15 mouse cellular contexts compared by ENCODE assay signal in the genomic region with DNA sequence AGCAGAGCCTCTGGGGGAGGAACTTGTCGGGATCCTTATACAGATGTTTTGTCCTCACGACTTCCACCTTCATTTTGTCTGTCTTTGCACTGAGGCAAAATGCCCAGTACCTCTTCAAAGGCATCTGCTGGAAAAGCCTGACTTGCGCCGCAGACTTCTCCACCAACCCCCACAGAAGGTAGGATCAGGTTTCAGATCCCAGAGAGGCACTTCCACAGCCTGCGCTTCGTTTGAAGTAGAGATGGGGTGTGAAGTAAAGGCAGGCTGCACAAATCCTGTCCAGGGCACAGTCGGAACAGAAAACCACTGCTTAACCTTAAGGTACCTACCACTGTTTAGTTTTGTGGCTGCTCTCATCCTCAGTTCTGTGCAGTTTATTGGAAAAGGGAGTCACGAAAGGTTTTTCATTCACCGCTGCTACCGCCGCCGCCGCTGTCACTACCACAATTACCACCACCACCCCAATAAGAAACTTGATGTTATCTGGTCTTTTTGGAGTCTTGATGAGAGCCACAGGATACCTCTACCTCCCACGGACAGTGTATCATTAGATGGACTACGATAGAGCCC. TPM values are rescaled to one million over a fixed set of nuclear protein-coding genes. Genes with fewer than 3 reads are reported as not detected.
DNase-seq lines count a peak whose midpoint lies in the region; ATAC-seq lines count a peak whose summit lies in the region.
"Had no signal": no experiment of that assay in that cellular context is flagged by ENCODE, and none has a peak within 500 bp of the region (broad histone marks: within the 10 kb centered on the region; RNA-seq: fewer than 3 reads in every experiment).

No protein-coding gene starts in this region.

- H3K27ac ChIP-seq in hindbrain, embryonic 10.5 days: no peak overlapping the region
- no peak overlapping the region for H3K27ac ChIP-seq in hindbrain, embryonic 14.5 days
- H3K27ac ChIP-seq in embryonic facial prominence, embryonic 11.5 days (replicated peaks; ENCODE audit: low read depth, low read length): no peak overlapping the region

- DNase-seq in hindbrain, embryonic 10.5 days (ENCODE audit: low spot score): peak; percentile 63
- no peak for DNase-seq in hindbrain, embryonic 14.5 days (ENCODE audit: low spot score)
- DNase-seq in ES-CJ7 (ENCODE audit: low read depth, low spot score): peak; percentile 62
- DNase-seq in embryonic facial prominence, embryonic 11.5 days (ENCODE audit: low spot score): peak; percentile 69
- DNase-seq in kidney, postnatal 14 days: peak; percentile 42
- no peak for DNase-seq in cerebellum, adult 9-10 months
- no peak for DNase-seq in ovary, postnatal 10 days (ENCODE audit: low spot score)
- no peak for DNase-seq in cerebellum, adult 8-10 months
- DNase-seq: adrenal gland, postnatal 36 days; cerebellum, adult 11-12 months; gastrocnemius, postnatal 14 days; heart, postnatal 36 days; thymus, postnatal 4 days had no signal

- no peaks in the 10 kb centered on the region for H3K36me3 ChIP-seq in hindbrain, embryonic 10.5 days
- no peaks in the 10 kb centered on the region for H3K36me3 ChIP-seq in hindbrain, embryonic 14.5 days (replicated peaks; ENCODE audit: control insufficient read depth, insufficient read depth)
- H3K36me3 ChIP-seq in embryonic facial prominence, embryonic 11.5 days (replicated peaks; ENCODE audit: control insufficient read depth, insufficient read depth, low read depth, low read length): no peaks in the 10 kb centered on the region

- peaks cover 100% of the 10 kb centered on the region for H3K27me3 ChIP-seq in hindbrain, embryonic 10.5 days (ENCODE audit: insufficient read depth, poor library complexity, severe bottlenecking)
- H3K27me3 ChIP-seq in hindbrain, embryonic 14.5 days (ENCODE audit: control insufficient read depth, insufficient read depth, low read length): peaks cover 99% of the 10 kb centered on the region
- H3K27me3 ChIP-seq in embryonic facial prominence, embryonic 11.5 days (ENCODE audit: control insufficient read depth, insufficient read depth, low read length): peaks cover 48% of the 10 kb centered on the region

- no peak for ATAC-seq in hindbrain, embryonic 14.5 days (ENCODE audit: low FRiP score)
- ATAC-seq in embryonic facial prominence, embryonic 11.5 days (replicated peaks; ENCODE audit: insufficient number of reproducible peaks, low FRiP score, low TSS enrichment, low read depth): no peak

- peaks cover 29% of the 10 kb centered on the region for H3K4me1 ChIP-seq in hindbrain, embryonic 10.5 days (replicated peaks)
- H3K4me1 ChIP-seq in hindbrain, embryonic 14.5 days (replicated peaks; ENCODE audit: control insufficient read depth, insufficient read depth, low read length): peaks cover 10% of the 10 kb centered on the region; the same call in 1 of the 2 replicates
- peaks cover 2% of the 10 kb centered on the region; the same call in 1 of the 2 replicates for H3K4me1 ChIP-seq in embryonic facial prominence, embryonic 11.5 days (ENCODE audit: control insufficient read depth, insufficient read depth, low read length)

- H3K4me3 ChIP-seq in hindbrain, embryonic 10.5 days: no peak overlapping the region
- no peak overlapping the region for H3K4me3 ChIP-seq in hindbrain, embryonic 14.5 days (replicated peaks; ENCODE audit: low read length)
- H3K4me3 ChIP-seq in embryonic facial prominence, embryonic 11.5 days (ENCODE audit: low read depth, low read length): no peak overlapping the region

- WGBS in hindbrain, embryonic 10.5 days: under 1% methylated on average over 15 of the region's 15 CpGs
- WGBS in hindbrain, embryonic 14.5 days: 2% methylated on average over 15 of the region's 15 CpGs
- WGBS in embryonic facial prominence, embryonic 11.5 days: 0% methylated on average over 15 of the region's 15 CpGs

- no peak overlapping the region for H3K9ac ChIP-seq in hindbrain, embryonic 14.5 days
- H3K9ac ChIP-seq in embryonic facial prominence, embryonic 11.5 days (replicated peaks; ENCODE audit: low read length): no peak overlapping the region

- H3K4me2 ChIP-seq in hindbrain, embryonic 14.5 days (replicated peaks): no peak overlapping the region
- H3K4me2 ChIP-seq in embryonic facial prominence, embryonic 11.5 days (ENCODE audit: low read depth, low read length): no peak overlapping the region

- H3K9me3 ChIP-seq in hindbrain, embryonic 10.5 days: no peaks in the 10 kb centered on the region
- H3K9me3 ChIP-seq in hindbrain, embryonic 14.5 days (ENCODE audit: control insufficient read depth, low read length): no peaks in the 10 kb centered on the region
- no peaks in the 10 kb centered on the region for H3K9me3 ChIP-seq in embryonic facial prominence, embryonic 11.5 days (replicated peaks; ENCODE audit: control insufficient read depth, low read length)

RNA-seq across cellular contexts. Expression of gene Sim1, which starts 1.7 kb away (rescaled TPM):
- polyA plus RNA-seq in hindbrain, embryonic 10.5 days (2016; fragmentation: Nextera tagmentation; extraction: Ambion mirVana): 0.82 and 0.90 TPM in 2 replicates
- polyA plus RNA-seq in hindbrain, embryonic 14.5 days (2014; fragmentation: Nextera tagmentation; extraction: Ambion mirVana): 0.08 and 0.59 TPM in 2 replicates
- 0.67 and 1.8 TPM in 2 replicates for polyA plus RNA-seq in embryonic facial prominence, embryonic 11.5 days (2014; fragmentation: Nextera tagmentation; extraction: Ambion mirVana)
- polyA plus RNA-seq: large intestine, adult 2 months; lung, embryonic 16.5 days had no signal

Comparison
In these comparisons a context has a peak if more than half of its experiments do, and no peak if none do; other contexts are left out.
1. DNase-seq: peak in hindbrain, embryonic 10.5 days (single experiment), ES-CJ7 (single experiment), embryonic facial prominence, embryonic 11.5 days (single experiment) and kidney, postnatal 14 days (single experiment); none in hindbrain, embryonic 14.5 days (single experiment), cerebellum, adult 9-10 months (single experiment), ovary, postnatal 10 days (single experiment) and cerebellum, adult 8-10 months (single experiment).